Mouse (Mus musculus) MEL (cell line): ENCODE results near the gene Gm9999. TPM values are rescaled to one million over a fixed set of nuclear protein-coding genes. Genes with fewer than 3 reads are reported as not detected.

ENCODE experiments used
- DNase-seq: peaks from one replicate; pipeline ENCODE4 v3.0.0; 2011; ENCODE audit warnings: low read depth, low spot score
- H3K27ac ChIP-seq: 2 replicates; pipeline ENCODE4 v1.5.1; 2012; ENCODE audit warnings: low read depth, mild to moderate bottlenecking, control low read depth, low read length, moderate library complexity; ENCODE audit not compliant: control insufficient read depth
- H3K27me3 ChIP-seq, 2 experiments: fragments of 150-350 bp in 1 of 2; sonication (generic) in 1 of 2; 2 replicates each; pipeline ENCODE4 v1.6.1; 2012; ENCODE audit warnings: low read length in 2 of 2, mild to moderate bottlenecking in 2 of 2, improper control_type of control experiment in 1 of 2, moderate library complexity in 1 of 2; ENCODE audit not compliant: insufficient read depth in 2 of 2, control insufficient read depth in 1 of 2
- H3K36me3 ChIP-seq, 2 experiments: 2 replicates each; pipeline ENCODE4 v1.6.1; 2012 to 2014; ENCODE audit warnings: low read length in 2 of 2, improper control_type of control experiment in 1 of 2, inconsistent platforms in 1 of 2, mild to moderate bottlenecking in 1 of 2; ENCODE audit not compliant: insufficient read depth in 2 of 2, control insufficient read depth in 1 of 2
- H3K4me1 ChIP-seq, 2 experiments: fragments of 150-350 bp in 1 of 2; sonication (generic) in 1 of 2; 2 replicates each; pipeline ENCODE4 v1.6.1; 2012; ENCODE audit warnings: low read length in 2 of 2, improper control_type of control experiment in 1 of 2, mild to moderate bottlenecking in 1 of 2; ENCODE audit not compliant: insufficient read depth in 2 of 2, control insufficient read depth in 1 of 2
- H3K4me3 ChIP-seq, 2 experiments: fragments of 150-350 bp in 1 of 2; sonication (generic) in 1 of 2; 2 replicates each; pipeline ENCODE4 v1.5.1; 2012; ENCODE audit warnings: low read depth in 2 of 2, low read length in 2 of 2, mild to moderate bottlenecking in 2 of 2, moderate library complexity in 2 of 2, control low read depth in 1 of 2, improper control_type of control experiment in 1 of 2; ENCODE audit not compliant: control insufficient read depth in 1 of 2, insufficient read depth in 1 of 2
- H3K79me2 ChIP-seq: 2 replicates; pipeline ENCODE4 v1.6.1; 2012; ENCODE audit warnings: mild to moderate bottlenecking, low read length, moderate library complexity; ENCODE audit not compliant: control insufficient read depth, poor library complexity, insufficient read depth
- H3K9ac ChIP-seq: 2 replicates; pipeline ENCODE4 v1.6.1; 2012; ENCODE audit warnings: low read depth, mild to moderate bottlenecking, control low read depth, low read length, moderate library complexity; ENCODE audit not compliant: control insufficient read depth, poor library complexity, severe bottlenecking
- H3K9me3 ChIP-seq: fragments of 150-350 bp; sonication (generic); replicated peaks from 2 replicates; pipeline ENCODE4 v1.6.1; 2012; ENCODE audit warnings: mild to moderate bottlenecking, low read length, improper control_type of control experiment, moderate library complexity; ENCODE audit not compliant: insufficient read depth
- CHD2 ChIP-seq: IDR thresholded peaks from 2 replicates; pipeline ENCODE4 v1.6.1; 2011; ENCODE audit warnings: low read length, improper control_type of control experiment
- E2F4 ChIP-seq: IDR thresholded peaks from 2 replicates; pipeline ENCODE4 v1.6.1; 2011; ENCODE audit warnings: low read depth, low read length, improper control_type of control experiment, borderline replicate concordance
- EP300 ChIP-seq, 2 experiments: IDR thresholded peaks; 2 replicates each; pipeline ENCODE4 v1.6.1; 2011; ENCODE audit warnings: improper control_type of control experiment in 2 of 2, low read length in 2 of 2, low read depth in 1 of 2, mild to moderate bottlenecking in 1 of 2
- HCFC1 ChIP-seq: IDR thresholded peaks from 2 replicates; pipeline ENCODE4 v1.6.1; 2012; ENCODE audit warnings: low read depth, mild to moderate bottlenecking, inconsistent platforms, low read length, improper control_type of control experiment, moderate library complexity
- JUND ChIP-seq: IDR thresholded peaks from 2 replicates; pipeline ENCODE4 v1.6.1; 2011; ENCODE audit warnings: low read depth, mild to moderate bottlenecking, improper control_type of control experiment, low read length
- KAT2A ChIP-seq: conservative IDR thresholded peaks from 2 replicates; pipeline ENCODE4 v1.6.1; 2012; ENCODE audit warnings: low read depth, low read length, improper control_type of control experiment, inconsistent platforms
- MAFK ChIP-seq: IDR thresholded peaks from 2 replicates; pipeline ENCODE4 v1.6.1; 2011; ENCODE audit warnings: low read depth, mild to moderate bottlenecking, low read length, improper control_type of control experiment, borderline replicate concordance
- MAX ChIP-seq: IDR thresholded peaks from 2 replicates; pipeline ENCODE4 v1.6.1; 2011; ENCODE audit warnings: low read length, improper control_type of control experiment
- NRF1 ChIP-seq: IDR thresholded peaks from 2 replicates; pipeline ENCODE4 v1.6.1; 2014; ENCODE audit warnings: low read depth, mild to moderate bottlenecking, inconsistent platforms, low read length, improper control_type of control experiment, moderate library complexity; ENCODE audit not compliant: poor library complexity, insufficient read depth, severe bottlenecking
- POLR2AphosphoS5 ChIP-seq: IDR thresholded peaks from 2 replicates; pipeline ENCODE4 v1.6.1; 2012; ENCODE audit warnings: low read depth, borderline replicate concordance, mild to moderate bottlenecking, inconsistent platforms, low read length, moderate library complexity, mixed read lengths
- RAD21 ChIP-seq: IDR thresholded peaks from 2 replicates; pipeline ENCODE4 v1.6.1; 2011; ENCODE audit warnings: mild to moderate bottlenecking, low read depth, low read length, improper control_type of control experiment
- RCOR1 ChIP-seq: IDR thresholded peaks from 2 replicates; pipeline ENCODE4 v1.6.1; 2012; ENCODE audit warnings: low read depth, mild to moderate bottlenecking, inconsistent platforms, low read length, improper control_type of control experiment
- SIN3A ChIP-seq: IDR thresholded peaks from 2 replicates; pipeline ENCODE4 v1.6.1; 2012; ENCODE audit warnings: low read length, improper control_type of control experiment, inconsistent platforms
- SMC3 ChIP-seq: IDR thresholded peaks from 2 replicates; pipeline ENCODE4 v1.6.1; 2011; ENCODE audit warnings: low read depth, low read length, improper control_type of control experiment
- TAL1 ChIP-seq: IDR thresholded peaks from 2 replicates; pipeline ENCODE4 v1.6.1; 2012; ENCODE audit warnings: mild to moderate bottlenecking, inconsistent platforms, low read length, moderate library complexity, mixed read lengths
- TBP ChIP-seq: IDR thresholded peaks from 2 replicates; pipeline ENCODE4 v1.8.0; 2011; ENCODE audit warnings: low read depth, low read length, improper control_type of control experiment
- UBTF ChIP-seq: IDR thresholded peaks from 2 replicates; pipeline ENCODE4 v1.6.1; 2012; ENCODE audit warnings: low read depth, mild to moderate bottlenecking, inconsistent platforms, low read length, improper control_type of control experiment, moderate library complexity, borderline replicate concordance; ENCODE audit not compliant: insufficient read depth
- ZC3H11A ChIP-seq: IDR thresholded peaks from 2 replicates; pipeline ENCODE4 v1.6.1; 2012; ENCODE audit warnings: low read depth, mild to moderate bottlenecking, inconsistent platforms, low read length, improper control_type of control experiment
- ZKSCAN1 ChIP-seq: IDR thresholded peaks from 2 replicates; pipeline ENCODE4 v1.6.1; 2012; ENCODE audit warnings: low read depth, mild to moderate bottlenecking, inconsistent platforms, low read length, improper control_type of control experiment, moderate library complexity
- ZNF384 ChIP-seq: IDR thresholded peaks from 2 replicates; pipeline ENCODE4 v1.6.1; 2012; ENCODE audit warnings: low read depth, mild to moderate bottlenecking, inconsistent platforms, low read length, improper control_type of control experiment
- polyA plus RNA-seq, 2 experiments: library from polyadenylated mRNA; stranded (reverse) in 1 of 2; unstranded in 1 of 2; fragments of >175 nt in 1 of 2; fragments of >200 nt in 1 of 2; gene quantifications; 2 replicates each; pipeline versions ENCODE4 v1.2.1 to v1.2.4; 2012; ENCODE audit warnings: low replicate concordance in 2 of 2, low read depth in 1 of 2; ENCODE audit not compliant: insufficient read length in 2 of 2, insufficient read depth in 1 of 2, missing spikeins in 1 of 2
- total RNA-seq: library from RNA; depleted of rRNA; stranded (reverse); fragments of 300-350 nt; gene quantifications from 2 replicates; pipeline ENCODE4 v1.2.3, GENCODE M21; 2012; rRNA removed

Gene Gm9999
- total and polyA plus RNA-seq, 3 experiments, result not detected

GRCm38 (mm10) chr7:47034785-47035384 is 51.5 kb downstream of the Gm9999 start:
- no peak overlapping the region for H3K9ac ChIP-seq
- no peaks in the 10 kb centered on the region for H3K79me2 ChIP-seq
- no peaks in the 10 kb centered on the region for H3K9me3 ChIP-seq
- TF ChIP-seq CHD2, result no peak
- no peak for TF ChIP-seq MAX
- no peak for TF ChIP-seq MAFK
- no peak for TF ChIP-seq TAL1
- TF ChIP-seq UBTF, result no peak
- no peak for TF ChIP-seq HCFC1
- TF ChIP-seq ZNF384, result no peak
- no peak for TF ChIP-seq RCOR1
- no peak for TF ChIP-seq JUND
- TF ChIP-seq E2F4, result no peak
- H3K36me3 ChIP-seq, result no peaks in the 10 kb centered on the region
- no peak overlapping the region for H3K4me3 ChIP-seq
- no peak overlapping the region for H3K27ac ChIP-seq
- peaks cover 2 to 8% of the 10 kb centered on the region in 2 experiments; a peak in 3 of 4 replicates for H3K27me3 ChIP-seq
- DNase-seq, result no peak
- no peaks in the 10 kb centered on the region; a peak in 1 of 4 replicates for H3K4me1 ChIP-seq

GRCm38 (mm10) chr7:47035426-47035825 is 52.0 kb downstream of the Gm9999 start:
- Histone ChIP-seq H3K36me3 (no peaks in the 10 kb centered on the region), H3K27ac (no peak overlapping the region), H3K4me1 (no peaks in the 10 kb centered on the region; a peak in 1 of 4 replicates), H3K9me3 (no peaks in the 10 kb centered on the region), H3K27me3 (peaks cover 2 to 8% of the 10 kb centered on the region in 2 experiments; a peak in 3 of 4 replicates), H3K4me3 (no peak overlapping the region), H3K9ac (no peak overlapping the region), H3K79me2 (no peaks in the 10 kb centered on the region)
- TF ChIP-seq ZKSCAN1, result no peak
- TF ChIP-seq NRF1, result no peak
- TF ChIP-seq EP300 (IDR thresholded peaks at IDR 0.05; ENCODE audit: low read depth in 1 of 2, low read length in 2 of 2), result no peak
- TF ChIP-seq KAT2A, result no peak
- no peak for TF ChIP-seq TBP
- TF ChIP-seq SIN3A, result no peak
- no peak for TF ChIP-seq MAFK
- no peak for TF ChIP-seq SMC3
- no peak for TF ChIP-seq POLR2AphosphoS5
- TF ChIP-seq JUND, result no peak
- no peak for TF ChIP-seq RAD21
- no peak for TF ChIP-seq ZC3H11A
- DNase-seq, result no peak

Other genes with a start within 250 kb of the Gm9999 start
- not detected in 2 replicates for gene Saa1, start 240.6 kb upstream of the Gm9999 start, total RNA-seq
- gene Saa1, start 240.6 kb upstream of the Gm9999 start, polyA plus RNA-seq, result not detected
- not detected in 2 replicates for gene Saa2, start 231.8 kb upstream of the Gm9999 start, total RNA-seq
- not detected for gene Saa2, start 231.8 kb upstream of the Gm9999 start, polyA plus RNA-seq
- 15.5 and 19.3 TPM in 2 replicates for gene Hps5, start 187.5 kb upstream of the Gm9999 start, total RNA-seq
- 10 to 100 TPM in 1 of 2 experiments, not detected in 1; 20.2 TPM for gene Hps5, start 187.5 kb upstream of the Gm9999 start, polyA plus RNA-seq
- gene Gtf2h1, start 187.5 kb upstream of the Gm9999 start, total RNA-seq, result 122 and 142 TPM in 2 replicates
- gene Gtf2h1, start 187.5 kb upstream of the Gm9999 start, polyA plus RNA-seq, result 100 to 1,000 TPM in 1 of 2 experiments, not detected in 1; 105 TPM
- gene Ldha, start 142.1 kb upstream of the Gm9999 start, total RNA-seq, result 1,212 and 1,976 TPM in 2 replicates
- 1,000 to 10,000 TPM in 1 of 2 experiments, 100 to 1,000 TPM in 1; 613 to 2,637 TPM for gene Ldha, start 142.1 kb upstream of the Gm9999 start, polyA plus RNA-seq
- gene Ldhc, start 122.4 kb upstream of the Gm9999 start, total RNA-seq, result not detected in 2 replicates
- not detected for gene Ldhc, start 122.4 kb upstream of the Gm9999 start, polyA plus RNA-seq
- gene Tsg101, start 63.6 kb upstream of the Gm9999 start, total RNA-seq, result 21.3 and 25.3 TPM in 2 replicates
- gene Tsg101, start 63.6 kb upstream of the Gm9999 start, polyA plus RNA-seq, result 10 to 100 TPM in 1 of 2 experiments, not detected in 1; 88.9 TPM
- gene Uevld, start 25.1 kb upstream of the Gm9999 start, total RNA-seq, result 1.9 and 2.8 TPM in 2 replicates
- gene Uevld, start 25.1 kb upstream of the Gm9999 start, polyA plus RNA-seq, result 1 to 10 TPM in 1 of 2 experiments, not detected in 1; 5.4 TPM
- 14.9 and 15.1 TPM in 2 replicates for gene Spty2d1, start 24.8 kb downstream of the Gm9999 start, total RNA-seq
- 10 to 100 TPM; 14.4 to 36.9 TPM for gene Spty2d1, start 24.8 kb downstream of the Gm9999 start, polyA plus RNA-seq
- 0.23 and 0.27 TPM in 2 replicates for gene Tmem86a, start 67.0 kb downstream of the Gm9999 start, total RNA-seq
- gene Tmem86a, start 67.0 kb downstream of the Gm9999 start, polyA plus RNA-seq, result under 1 TPM in 1 of 2 experiments, not detected in 1; 0.54 TPM
- not detected in 2 replicates for gene Ptpn5, start 150.1 kb downstream of the Gm9999 start, total RNA-seq
- gene Ptpn5, start 150.1 kb downstream of the Gm9999 start, polyA plus RNA-seq, result under 1 TPM in 1 of 2 experiments, not detected in 1; 0.03 TPM
- gene Mrgpra6, start 221.3 kb downstream of the Gm9999 start, total RNA-seq, result not detected in 2 replicates
- not detected for gene Mrgpra6, start 221.3 kb downstream of the Gm9999 start, polyA plus RNA-seq